Mouse (Mus musculus) heart, postnatal 0 days (tissue): ENCODE results near the gene Lias.

Experiments
- CTCF ChIP-seq: IDR thresholded peaks from 2 replicates; pipeline ENCODE4 v1.5.1; 2016; ENCODE audit warnings: antibody characterized with exemption, control low read depth, low read depth
- EP300 ChIP-seq: IDR thresholded peaks from 2 replicates; pipeline ENCODE4 v1.6.1; 2016; ENCODE audit warnings: antibody characterized with exemption, low read depth

DNA sequence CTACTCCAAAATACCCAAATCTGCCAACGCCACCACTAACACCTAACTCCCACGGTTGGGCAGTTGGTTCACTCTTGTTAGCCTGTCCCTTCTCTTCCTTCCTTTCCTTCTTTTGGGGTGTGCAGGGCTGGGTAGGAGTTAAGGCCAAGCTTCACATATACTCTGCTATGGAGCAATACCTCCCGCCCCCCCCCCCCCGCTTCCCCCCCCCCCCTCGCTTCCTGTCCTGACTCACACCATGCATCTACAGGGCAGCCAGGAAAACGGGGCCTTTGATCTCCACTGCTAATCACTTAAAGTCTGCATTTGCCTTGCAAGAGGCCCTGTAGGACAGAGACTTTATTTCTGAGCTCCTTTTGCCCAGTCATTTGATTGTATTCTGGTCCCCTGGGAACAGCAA, 53.7 kb downstream of the Lias start:
- TF ChIP-seq EP300: no peak
- no peak for TF ChIP-seq CTCF
